Mouse (Mus musculus): ENCODE data around the gene Tead2.

DNA sequence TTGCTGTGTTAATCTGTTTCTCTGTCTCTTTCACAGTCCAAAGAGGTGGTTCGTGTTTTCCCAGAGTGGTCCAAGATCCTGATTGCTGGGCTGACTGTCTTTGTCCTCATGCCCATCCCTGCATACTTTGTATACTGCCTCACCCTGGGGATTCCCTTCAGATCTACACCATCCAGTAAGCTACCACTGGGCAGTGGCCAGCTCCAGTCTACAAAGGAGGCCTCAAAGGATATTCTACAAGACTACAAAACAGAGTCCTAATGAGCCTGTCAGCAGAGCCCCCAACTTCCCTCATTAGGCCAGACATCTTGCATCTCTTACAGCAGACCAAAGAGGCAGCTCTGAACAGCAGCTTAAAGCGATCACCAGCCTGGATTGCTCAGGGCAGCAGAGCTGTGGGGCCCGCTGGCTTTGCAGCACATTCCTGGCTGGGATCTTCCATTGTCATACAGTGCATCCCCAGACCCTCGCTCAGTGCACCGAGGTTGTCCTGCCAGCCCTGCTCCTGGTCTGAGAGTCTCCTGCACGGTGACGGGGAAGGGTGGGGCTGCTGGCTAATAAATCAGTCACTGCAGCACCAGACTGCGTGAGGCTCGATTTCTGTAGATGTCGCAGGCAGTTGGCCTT is 57.3 kb downstream of the Tead2 start:
- TF ChIP-seq CTCF (IDR thresholded peaks at IDR 0.05) (no peak), EP300 (IDR thresholded peaks at IDR 0.05) (no peak)
